Mouse (Mus musculus): Measurements from ENCODE around the gene Cdh12.
"Not testable (repeated sequence)": the region's sequence is repeated elsewhere in the genome, so short reads cannot be mapped to it uniquely, and the experiment has no call there.

The Cdh12 gene

DNA sequence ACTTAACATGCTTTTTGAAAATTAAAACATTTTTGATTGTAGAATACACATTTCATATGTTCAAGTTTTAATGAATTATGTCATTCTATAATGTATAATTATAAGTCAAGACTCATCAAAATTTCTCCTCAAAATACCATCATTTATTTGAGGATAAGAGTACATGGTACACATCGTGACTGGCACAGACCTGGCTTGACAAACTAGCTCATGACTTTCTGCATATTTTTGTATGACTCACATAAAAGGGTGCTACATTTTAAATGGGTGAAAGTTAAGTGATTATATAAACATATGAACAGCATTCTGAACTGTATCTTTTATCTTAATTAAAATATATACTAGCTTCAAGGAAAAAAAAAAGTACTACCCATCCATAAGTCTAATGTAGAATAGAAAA lies 643.8 kb downstream of the Cdh12 start:
- peak; percentile 19 for DNase-seq (ENCODE audit: low read depth, low spot score)

- DNase-seq (ENCODE audit: low read depth, low spot score), result peak; percentile 21
Measured at GRCm38 (mm10) chr15:21109009-21109841, 660.2 kb downstream of the Cdh12 start.

GRCm38 (mm10) chr15:21109889-21110500 lies 660.9 kb downstream of the Cdh12 start:
- DNase-seq (ENCODE audit: low read depth, low spot score), result peak; percentile 49

DNA sequence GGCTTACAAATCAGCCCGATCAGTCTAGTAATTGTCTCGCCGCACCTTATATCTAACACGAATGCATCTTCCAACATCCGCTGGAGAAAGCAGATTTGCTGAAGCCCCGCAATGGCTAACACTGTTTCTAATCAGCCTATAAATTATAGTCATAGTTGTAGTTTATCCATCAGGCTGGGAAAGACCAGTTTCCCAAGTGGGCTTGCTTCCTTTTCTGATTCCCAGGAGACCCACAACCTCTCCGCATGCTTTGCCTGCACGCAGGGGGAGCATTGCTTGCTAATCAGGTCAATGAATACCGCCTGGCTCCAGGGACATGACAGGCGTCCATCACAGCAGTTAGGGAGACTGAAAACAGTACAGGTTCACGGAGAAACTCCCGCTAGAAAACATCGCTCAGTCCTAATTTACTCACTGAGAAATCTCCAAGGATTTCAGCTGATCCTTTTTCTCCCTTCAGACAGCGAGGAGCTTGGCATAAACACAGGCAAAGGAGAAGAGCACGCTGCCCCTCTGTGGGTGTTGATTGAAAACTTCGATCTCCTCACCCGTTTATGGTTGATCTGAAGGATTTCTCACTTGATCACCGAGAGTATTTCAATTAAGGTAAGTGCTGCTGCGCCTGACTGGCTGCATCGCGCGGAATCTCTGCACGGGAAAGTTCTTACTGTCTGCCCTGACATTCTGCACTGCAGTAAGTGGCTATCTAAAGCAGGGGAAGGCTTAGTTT lies 662.0 kb downstream of the Cdh12 start:
- DNase-seq (ENCODE audit: low read depth, low spot score), result peak; percentile 16

- not testable (repeated sequence) for DNase-seq (ENCODE audit: low read depth, low spot score)
Measured at GRCm38 (mm10) chr15:21114775-21115174, 665.7 kb downstream of the Cdh12 start.

DNA sequence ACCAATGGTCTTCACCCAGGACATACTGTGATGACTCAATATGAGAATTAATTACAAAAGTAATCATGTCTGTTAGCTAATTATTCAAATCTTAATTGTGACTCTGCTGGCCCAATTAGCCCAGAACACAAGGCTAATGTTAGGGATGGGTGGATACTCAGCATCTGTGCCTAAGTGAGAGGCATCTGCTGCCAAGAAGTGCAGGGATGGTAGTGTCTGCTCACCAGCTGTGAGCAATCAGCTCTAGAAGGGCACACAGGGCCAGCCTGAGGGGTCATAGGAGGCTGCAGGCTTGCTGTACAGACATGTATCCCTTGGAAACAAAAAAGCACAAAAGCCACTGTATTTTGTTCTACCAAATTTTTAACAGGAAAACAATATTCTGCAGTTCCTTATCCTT lies 681.6 kb downstream of the Cdh12 start:
- no peak for DNase-seq (ENCODE audit: low read depth, low spot score)

DNA sequence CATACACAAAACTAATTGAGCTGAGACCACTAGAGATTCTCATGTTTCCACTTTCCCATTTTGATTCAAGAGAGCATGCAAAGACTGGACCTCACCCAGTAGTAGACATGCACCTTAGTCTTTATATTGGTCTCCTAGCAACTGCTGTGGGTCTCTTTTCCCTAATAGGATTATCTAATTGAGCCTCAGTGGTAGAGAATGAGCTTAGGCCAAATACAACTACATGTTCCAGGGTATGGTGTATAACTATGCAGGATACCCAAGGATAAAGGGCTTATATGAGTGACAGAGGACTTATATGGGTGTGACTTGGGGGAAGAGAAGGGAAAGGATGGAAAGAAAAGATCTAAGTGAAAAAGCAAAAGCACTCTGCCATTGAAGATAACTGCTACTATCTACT lies 683.9 kb downstream of the Cdh12 start:
- no peak for DNase-seq (ENCODE audit: low read depth, low spot score)

DNA sequence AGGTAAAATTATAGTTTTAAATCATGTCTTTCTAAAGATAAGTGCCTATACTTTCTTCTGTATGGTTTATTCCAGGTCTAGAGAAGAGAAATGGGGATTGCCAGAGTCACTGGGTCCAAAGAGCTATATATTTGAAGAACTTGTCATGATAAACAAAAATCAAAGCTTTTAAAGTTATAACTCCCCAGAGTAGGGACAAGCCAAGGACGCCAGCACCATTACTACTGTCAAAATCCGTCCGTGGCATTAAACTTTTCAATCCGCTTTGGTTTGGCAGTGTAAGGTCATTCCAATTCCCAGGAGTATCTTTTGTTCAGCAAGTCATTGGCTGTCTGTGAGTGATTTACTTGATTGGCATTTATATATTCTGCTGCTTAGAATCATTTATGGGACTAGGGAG lies 697.8 kb downstream of the Cdh12 start:
- no peak for DNase-seq (ENCODE audit: low read depth, low spot score)

- DNase-seq (ENCODE audit: low read depth, low spot score), result peak; percentile 35
Measured at GRCm38 (mm10) chr15:21153602-21154001, 704.5 kb downstream of the Cdh12 start.

DNA sequence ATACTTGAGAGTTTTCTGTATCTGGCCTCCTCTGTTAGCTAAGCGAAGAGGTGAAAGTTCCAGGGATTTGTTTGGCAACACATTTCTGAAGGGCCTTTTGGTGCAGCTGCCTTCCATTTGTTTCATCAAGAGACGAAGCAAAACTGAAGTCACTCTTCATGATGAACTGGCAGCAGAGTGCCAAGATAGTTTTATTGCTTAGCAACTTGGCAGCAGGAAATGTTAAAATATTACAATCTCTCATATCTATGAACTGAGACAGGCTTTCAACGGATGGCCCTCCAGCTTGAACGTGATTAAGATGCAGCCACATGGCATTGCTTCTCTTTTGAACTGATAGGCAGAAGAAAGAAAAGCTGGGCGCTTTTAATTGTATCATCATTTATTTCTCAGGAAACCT lies 730.7 kb downstream of the Cdh12 start:
- DNase-seq (ENCODE audit: low read depth, low spot score), result no peak

DNA sequence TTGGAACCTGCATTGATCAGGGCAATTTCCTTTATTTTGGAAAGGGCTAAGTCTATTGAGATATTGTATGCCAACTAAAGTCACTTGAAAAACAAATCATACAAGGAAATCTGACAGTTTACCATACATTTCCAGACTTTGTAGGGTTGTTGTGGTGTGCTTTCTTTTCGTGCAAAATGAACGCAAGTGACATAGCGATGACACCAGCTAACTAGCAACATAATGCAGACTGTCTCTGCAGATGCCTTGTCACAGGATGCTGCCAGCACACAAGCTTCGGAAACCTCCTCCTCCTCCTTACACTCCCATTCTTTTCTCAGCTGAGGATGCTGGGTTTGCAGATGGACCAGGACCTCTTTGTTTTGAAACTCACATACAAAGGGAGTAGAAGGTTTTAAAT lies 731.1 kb downstream of the Cdh12 start:
- no peak for DNase-seq (ENCODE audit: low read depth, low spot score)

DNA sequence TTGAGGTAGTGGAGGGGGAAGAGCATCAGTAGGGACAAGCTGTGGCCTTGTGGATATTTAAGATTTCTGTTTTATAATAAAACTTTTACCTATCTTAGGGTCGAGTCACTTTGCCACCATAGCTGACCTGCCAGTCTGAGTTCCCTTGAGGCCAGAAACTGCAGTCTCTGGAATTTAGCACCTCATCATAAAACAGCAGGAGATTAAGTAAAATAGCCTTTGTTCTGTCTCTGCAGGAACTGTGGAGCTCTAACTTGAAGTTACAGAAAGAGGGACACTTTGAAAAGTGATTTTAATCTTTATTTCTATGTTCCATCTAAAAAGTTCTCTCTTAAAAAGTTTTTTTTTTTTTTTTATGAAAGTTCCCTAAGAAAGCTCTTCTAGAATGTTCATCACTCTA lies 736.7 kb downstream of the Cdh12 start:
- DNase-seq (ENCODE audit: low read depth, low spot score), result no peak

DNA sequence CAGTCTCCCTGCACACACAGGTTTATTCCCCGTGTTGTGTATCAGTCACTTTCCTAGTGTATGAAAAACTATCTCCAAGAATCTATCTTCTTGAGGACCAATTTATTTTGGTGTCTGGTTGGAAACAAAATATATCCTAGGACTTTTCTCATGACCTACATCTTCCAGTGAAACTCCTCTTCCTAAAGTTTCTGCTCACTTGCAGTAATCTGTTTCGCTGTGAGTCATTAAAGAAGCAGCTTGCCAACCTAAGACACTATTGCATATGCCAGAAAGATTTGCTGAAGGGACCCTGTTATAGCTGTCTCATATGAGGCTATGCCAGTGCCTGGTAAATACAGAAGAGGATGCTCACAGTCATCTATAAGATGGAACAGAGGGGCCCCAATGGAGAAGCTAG lies 761.0 kb downstream of the Cdh12 start:
- DNase-seq (ENCODE audit: low read depth, low spot score), result peak; percentile 11

- no peak for DNase-seq (ENCODE audit: low read depth, low spot score)
Measured at GRCm38 (mm10) chr15:21223006-21223405, 773.9 kb downstream of the Cdh12 start.

- peak; percentile 6 for DNase-seq (ENCODE audit: low read depth, low spot score)
Measured at GRCm38 (mm10) chr15:21261318-21261717, 812.3 kb downstream of the Cdh12 start.

DNA sequence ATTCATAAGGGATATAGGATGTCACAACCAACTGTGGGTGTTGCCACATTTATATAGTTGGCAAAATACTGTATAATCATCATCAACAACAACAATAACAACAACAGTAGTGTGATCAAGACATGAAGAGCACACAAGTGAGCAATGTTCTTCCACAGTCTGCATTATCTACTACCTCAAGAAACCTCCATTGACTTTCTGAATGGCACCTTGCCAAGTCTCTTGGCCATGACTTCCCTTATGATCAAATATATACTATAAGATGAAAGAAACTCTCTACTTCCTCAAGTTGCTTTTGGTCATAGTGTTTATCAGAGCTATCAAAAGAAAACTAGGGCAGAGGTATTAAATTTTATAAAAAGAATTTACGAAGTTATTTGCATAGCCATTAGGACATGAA lies 820.8 kb downstream of the Cdh12 start:
- DNase-seq (ENCODE audit: low read depth, low spot score), result no peak

DNA sequence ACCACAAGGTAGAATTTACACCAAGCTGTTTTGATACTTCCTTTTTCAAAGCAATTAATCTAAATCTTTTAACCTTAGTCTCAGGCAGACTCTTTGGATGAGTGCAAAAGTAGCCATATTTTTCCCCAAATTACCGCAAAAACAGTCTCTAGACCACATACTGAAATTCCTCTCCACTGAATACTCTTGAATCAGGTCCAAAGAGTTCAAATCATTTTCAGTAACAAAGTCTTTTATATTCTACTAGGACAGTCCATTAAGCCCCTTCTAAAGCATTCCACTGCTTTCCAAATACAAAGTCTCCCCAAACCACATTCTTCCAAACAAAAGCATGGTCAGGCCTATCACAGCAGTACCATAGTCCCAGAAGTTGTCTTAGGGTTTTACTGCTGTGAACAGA lies 848.0 kb downstream of the Cdh12 start:
- DNase-seq (ENCODE audit: low read depth, low spot score), result no peak

DNA sequence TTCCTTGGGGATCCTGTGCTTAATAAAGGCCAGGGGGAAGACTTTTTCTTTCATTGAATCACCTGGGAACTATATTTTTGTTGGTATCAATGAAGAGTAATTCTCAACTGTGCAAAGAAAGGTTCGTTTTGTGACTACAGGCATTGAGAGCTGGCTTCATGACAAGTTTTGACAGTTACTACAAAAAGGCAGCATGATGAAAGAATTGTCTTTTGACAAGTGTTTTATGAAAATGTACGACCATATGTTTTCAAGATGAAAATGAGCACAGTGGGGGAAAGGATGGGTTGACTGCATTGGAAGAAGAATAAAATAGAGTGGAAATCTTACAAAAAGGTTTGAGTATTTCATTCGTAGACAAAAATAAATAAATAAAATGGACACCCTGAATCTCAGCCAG lies 866.4 kb downstream of the Cdh12 start:
- DNase-seq (ENCODE audit: low read depth, low spot score), result peak; percentile 16

GRCm38 (mm10) chr15:21343853-21344252 lies 894.8 kb downstream of the Cdh12 start:
- no peak for DNase-seq (ENCODE audit: low read depth, low spot score)

DNA sequence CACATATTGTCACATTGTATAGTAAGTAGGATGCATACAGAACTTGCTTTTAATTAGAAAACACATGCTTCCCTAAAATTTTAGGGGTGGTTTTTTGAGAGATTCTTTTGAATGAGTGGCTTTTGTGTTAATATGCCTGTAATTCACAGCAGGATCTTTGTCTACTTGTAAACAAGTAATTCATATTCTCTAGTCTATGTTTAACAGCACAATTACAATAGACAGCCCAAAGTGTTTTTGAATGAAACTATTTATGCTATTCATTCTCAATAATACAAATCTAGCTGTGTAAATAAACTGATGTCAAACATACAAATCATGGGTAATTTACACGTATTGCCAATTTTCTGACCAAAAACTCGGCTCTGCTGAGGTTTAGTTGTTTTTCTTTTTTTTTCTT lies 895.3 kb downstream of the Cdh12 start:
- DNase-seq (ENCODE audit: low read depth, low spot score), result no peak

- DNase-seq (ENCODE audit: low read depth, low spot score), result no peak
Measured at GRCm38 (mm10) chr15:21344749-21345148, 895.7 kb downstream of the Cdh12 start.

DNA sequence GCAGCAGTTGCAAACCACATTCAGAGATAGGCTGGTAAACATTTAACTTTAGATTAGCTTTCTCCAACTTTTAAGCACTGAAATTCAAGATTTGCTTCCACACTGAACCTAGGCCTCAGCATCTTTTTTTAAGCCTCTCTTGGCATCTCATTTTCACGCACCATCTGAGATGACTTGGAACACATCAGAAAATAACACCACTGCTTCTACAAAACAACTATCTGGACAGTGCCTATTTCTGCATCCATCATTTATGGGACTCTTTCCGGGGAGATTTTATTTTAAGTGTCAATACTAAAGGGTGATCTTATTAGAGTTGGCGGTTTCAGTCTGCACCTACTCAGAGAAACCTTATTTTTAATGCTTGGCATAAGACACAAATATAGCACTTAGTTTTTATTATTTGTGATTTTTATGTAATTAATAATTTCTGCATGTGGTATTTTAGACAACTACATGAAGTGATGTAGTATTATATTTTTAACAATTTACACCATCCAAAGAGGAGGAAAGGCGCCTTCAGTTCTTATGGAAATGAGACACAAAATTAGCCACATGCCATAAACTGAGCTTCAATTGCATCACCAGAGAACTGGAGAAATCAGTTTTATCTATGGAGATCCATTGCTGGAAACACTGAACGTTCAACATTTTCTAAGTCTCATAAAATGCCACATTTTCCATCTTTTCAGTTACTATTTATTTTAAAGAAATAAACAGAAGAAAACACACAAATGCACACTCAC lies 906.5 kb downstream of the Cdh12 start:
- peak; percentile 67 for DNase-seq (ENCODE audit: low read depth, low spot score)

Data from telencephalon, adult 2 months (tissue).